Mouse (Mus musculus) kidney, postnatal 14 days (tissue): ENCODE results near the gene Lce3c.

ENCODE experiments used
- DNase-seq: peaks from one replicate; pipeline ENCODE4 v3.0.0; 2022; ENCODE audit warnings: mixed read lengths

The Lce3c gene

DNA sequence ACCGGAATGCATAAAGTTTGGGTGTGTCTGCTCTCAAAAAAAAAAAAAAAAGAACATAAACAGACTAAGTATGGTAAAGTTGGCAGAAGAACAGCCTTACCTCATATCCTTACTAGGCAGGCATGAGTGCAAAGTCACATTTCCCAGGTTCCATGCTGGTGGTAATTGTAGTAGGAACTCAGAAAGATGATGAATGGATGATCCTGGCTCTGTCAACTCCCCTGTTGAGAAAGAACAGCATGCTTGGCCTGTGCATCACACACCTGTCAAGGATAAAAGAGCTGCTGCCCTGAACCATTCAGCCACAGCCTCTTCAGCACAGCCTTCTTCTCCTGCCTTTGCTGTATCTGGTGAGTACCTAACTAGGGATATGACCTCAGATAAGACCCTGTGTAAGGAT is at the start of gene Lce3c:
Gene Lce3c (plus strand): TSS at position 301 of the 400 bp plus-strand sequence.
- no peak for DNase-seq

DNA sequence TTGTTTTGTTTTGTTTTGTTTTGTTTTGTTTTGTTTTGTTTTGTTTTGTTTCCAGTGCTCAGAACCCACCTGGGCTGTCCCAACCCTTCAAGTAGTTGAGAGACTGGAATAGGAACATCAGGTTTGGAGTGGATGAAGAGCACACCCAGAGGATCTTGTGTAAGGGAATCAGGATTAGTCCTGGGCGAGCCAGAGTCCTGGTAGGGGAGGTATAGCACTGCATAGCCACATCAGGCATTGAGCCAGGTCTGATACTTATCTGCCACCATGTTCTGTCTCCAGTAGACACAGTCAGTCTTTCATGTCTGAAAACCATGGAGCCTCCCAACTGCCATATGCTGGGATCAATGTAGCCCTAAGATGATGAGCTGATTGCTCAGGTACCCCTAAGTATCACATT is 49.8 kb upstream of the Lce3c start:
- DNase-seq = no peak

DNA sequence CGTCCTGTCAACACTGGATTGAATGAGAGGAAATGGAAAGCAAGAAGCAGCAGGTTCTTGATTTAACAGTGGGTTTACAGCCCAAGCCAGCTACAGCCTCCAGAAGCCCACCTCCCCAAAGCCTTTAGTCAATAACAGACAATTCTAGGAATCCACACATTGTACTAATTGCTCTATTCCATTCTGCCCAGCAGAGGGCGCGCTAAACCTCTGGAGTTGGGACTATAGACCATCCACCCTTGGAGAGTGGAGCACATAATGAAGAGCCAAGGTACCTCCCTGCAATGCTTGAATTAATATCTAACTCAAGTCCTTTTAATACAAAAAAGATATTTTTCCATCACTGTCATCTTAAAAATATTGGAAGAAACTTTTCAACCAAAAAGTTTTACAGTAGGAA is 41.3 kb upstream of the Lce3c start:
- peak; percentile 22 for DNase-seq

DNA sequence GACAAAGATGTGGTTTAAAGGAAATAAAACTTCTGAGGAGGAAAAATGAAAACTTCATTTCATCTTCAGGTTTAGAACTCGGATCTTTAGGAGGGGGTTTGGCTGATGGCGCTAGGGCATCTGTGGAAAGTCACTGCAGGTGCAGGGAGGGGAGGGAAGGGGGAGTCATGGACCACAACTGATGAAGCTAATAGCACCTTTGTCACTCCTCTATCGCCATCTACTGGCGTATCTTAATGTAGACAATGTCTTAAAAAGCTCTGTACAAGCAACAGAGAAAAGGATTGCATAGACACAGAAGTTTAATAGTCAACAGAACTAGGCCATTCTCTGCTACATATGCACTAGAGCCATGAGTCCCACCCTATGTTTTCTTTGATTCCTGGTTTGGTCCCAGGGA is 40.6 kb upstream of the Lce3c start:
- DNase-seq = no peak

DNA sequence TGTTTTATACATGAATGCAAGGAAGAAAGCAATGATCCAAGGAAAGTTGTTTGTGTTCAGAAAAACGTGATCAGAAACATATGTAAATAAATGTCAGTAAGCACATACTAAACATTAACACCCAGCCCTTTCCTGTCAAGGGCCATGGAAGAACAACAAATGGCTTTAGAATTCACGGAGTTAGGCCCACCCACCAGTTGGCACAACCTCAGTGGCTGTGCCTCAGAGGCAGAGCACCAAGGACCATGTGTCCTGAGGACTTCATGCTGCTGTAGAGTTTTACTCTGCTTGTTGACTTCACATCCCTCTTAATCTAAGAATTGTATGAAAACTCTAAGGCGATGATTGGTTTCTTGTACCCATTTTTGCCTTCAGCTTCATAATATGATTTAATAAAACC is 39.1 kb upstream of the Lce3c start:
- no peak for DNase-seq

DNA sequence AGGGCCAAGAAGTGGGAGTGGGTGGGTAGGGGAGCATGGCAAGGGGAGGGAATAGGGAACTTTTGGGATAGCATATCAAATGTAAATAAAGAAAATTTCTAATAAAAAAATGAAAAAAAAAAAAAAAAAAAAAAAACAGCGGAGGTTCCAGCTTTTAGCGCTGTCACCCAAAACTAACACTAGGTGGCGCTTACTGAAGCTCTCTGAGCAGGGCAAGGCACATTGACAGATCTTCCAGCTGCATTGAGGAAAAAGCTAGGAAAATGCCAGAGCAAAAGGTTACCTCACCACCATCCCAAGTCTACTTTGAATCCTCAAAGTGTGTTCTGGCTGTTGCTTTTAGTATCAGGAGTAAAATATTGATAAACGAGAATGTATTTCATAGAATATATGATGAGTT is 36.7 kb upstream of the Lce3c start:
- DNase-seq = peak; percentile 28

DNA sequence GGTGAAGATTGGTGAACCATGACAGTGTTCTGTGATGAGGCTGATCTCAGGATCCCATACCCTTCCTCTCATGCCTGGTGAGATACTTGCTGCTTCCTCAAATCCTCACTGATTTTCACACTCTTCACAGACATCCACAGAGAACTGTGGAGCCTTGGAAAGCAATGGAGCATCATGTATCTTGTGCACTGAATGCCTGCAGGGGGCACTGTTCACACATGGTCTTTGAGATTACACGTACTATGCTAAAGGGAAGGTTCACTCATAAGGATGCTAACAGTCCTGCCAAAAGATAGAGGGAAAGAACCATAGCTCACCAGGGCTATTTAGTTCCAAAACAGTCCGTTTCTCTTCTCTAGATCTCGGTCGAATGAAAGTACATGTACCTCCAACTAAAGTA is 23.9 kb upstream of the Lce3c start:
- no peak for DNase-seq

DNA sequence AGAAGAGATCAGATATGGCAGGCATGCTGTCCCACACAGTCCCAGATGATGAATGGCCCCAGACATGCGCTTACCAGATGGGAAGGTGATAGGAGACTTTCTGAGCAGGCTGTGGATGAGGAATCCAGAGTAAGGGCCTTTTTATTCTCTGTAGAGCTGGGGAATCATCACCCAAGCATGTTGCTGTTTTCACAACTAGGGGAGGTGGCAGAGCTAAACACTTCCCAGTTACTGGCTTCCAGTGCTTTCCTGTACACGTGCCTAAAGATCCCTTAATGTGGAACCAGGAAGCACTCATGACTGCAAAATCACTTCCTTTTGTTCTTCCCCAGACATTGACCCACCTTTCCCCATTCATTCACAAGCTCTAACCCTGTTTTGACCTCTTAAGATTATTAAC is 18.2 kb upstream of the Lce3c start, which contains the start of gene Lce3a:
Gene Lce3a (minus strand): TSS at position 101 of the 400 bp plus-strand sequence.
- no peak for DNase-seq

DNA sequence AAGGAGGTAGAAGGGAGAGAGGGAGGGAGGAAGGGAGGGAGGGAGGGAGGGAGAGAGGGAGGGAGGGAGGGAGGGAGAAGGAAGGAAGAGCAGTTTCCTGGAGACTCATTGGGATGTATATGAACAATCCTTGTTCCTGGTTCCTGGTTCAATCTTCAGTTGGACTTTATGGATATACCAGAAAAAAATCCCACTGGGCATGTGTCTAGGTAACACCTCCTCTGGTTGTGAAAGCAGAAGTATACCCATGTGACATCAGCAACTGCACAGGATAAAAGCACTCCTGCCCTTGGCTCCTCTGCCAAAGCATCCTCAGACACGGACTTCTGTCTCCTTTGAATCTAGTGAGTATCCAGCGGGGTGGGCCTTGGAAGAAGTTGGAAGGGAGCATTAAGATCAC is 11.6 kb upstream of the Lce3c start, which contains the start of gene Lce3b:
Gene Lce3b (plus strand): TSS at position 301 of the 400 bp plus-strand sequence.
- no peak for DNase-seq

DNA sequence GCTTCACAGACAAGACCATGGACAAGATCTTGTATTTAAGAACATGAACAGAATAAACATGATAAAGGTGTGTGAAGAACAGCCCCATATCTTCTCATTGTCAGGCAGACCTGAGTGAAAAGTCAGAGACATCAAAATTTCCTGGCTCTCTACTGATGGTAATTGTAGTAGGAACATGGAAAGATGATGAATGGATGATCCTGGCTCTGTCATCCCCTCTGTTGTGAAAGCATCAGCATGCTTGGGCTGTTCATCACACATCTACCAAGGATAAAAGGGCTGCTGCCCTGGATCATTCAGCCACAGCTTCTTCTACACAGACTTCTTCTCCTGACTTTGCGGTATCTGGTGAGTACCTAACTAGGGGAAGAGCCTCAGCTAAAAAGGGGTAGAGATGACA is 12.8 kb downstream of the Lce3c start, which contains the start of gene Lce3d:
Gene Lce3d (plus strand): TSS at position 301 of the 400 bp plus-strand sequence.
- DNase-seq = no peak

DNA sequence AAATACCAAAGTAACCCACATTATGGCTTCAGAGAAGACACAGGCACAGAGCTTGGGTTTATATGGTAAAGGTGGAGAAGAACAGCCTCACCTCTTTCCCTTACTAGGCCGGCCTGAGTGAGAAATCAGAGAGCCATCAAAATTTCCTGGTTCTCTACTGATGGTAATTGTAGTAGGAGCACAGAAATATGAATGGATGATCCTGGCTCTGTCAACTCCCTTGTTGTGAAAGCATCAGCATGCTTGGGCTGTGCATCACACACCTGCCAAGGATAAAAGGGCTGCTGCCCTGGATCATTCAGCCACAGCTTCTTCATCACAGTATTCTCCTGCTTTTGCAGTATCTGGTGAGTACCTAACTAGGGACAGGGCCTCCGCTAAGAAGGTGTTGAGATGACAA is 22.5 kb downstream of the Lce3c start, which contains the start of gene Lce3e:
Gene Lce3e (plus strand): TSS at position 301 of the 400 bp plus-strand sequence.
- DNase-seq = no peak

DNA sequence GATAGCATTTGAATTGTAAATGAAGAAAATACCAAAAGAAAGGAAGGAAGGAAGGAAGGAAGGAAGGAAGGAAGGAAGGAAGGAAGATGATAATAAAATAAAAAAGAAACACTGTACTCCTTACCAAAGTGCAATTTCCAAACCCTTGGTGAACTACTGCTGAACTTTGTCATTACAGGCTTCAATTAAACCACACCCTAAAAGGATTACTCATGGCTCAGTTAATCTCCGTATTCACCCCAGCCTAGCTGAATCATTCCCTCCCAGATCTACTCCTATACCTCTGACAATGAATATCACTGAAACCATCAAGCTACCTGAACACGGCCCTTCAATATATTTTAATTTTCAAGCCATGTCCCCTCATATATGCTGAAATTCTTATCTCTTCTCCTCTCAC is 34.2 kb downstream of the Lce3c start:
- no peak for DNase-seq

DNA sequence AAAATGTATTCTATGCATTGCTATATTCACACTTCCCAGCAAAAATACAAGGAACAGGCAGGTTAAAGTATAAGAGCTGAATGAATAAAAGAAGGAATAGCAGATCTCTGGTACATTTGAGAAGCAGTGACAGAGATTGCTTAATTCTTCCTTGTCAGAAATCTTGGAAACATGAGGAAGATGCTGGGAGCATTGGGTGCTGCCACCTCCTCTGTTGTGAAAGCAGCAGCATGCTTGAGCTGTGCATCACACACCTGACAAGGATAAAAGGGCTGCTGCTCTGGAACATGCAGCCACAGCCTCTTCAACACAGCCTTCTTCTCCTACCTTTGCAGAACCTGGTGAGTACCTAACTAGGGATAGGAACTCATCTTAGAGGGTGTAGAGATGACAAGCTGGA is 47.6 kb downstream of the Lce3c start, which contains the start of gene Lce3f:
Gene Lce3f (plus strand): TSS at position 301 of the 400 bp plus-strand sequence.
- no peak for DNase-seq
